Mouse (Mus musculus) adrenal gland, postnatal 14 days (tissue): ENCODE results near the gene Cpd. TPM values are rescaled to one million over a fixed set of nuclear protein-coding genes. Genes with fewer than 3 reads are reported as not detected.
A peak's percentile ranks its signal among the peaks of the same experiment; 100 is the strongest.

Source experiments
- DNase-seq: peaks from one replicate; pipeline ENCODE4 v3.0.0; 2021; ENCODE audit warnings: mixed read lengths
- long read RNA-seq, 2 experiments: library from polyadenylated mRNA; stranded (forward); transcript quantifications; one replicate each; pipeline ENCODE4 v2.0.0; 2021
- total RNA-seq: library from RNA; stranded (reverse); gene quantifications from 2 replicates; pipeline ENCODE4 v1.2.3, GENCODE M21; 2021

Cpd gene
- 43.5 and 45.8 TPM in 2 replicates for total RNA-seq
- long read RNA-seq, experiment 1, full-length matches to known transcripts, result 2 of 8 reads
- long read RNA-seq, experiment 1, partial matches to known transcripts, result 4 of 8 reads
- long read RNA-seq, experiment 1, other reads (novel, unspliced or antisense), result 2 of 8 reads
- long read RNA-seq, experiment 2, full-length matches to known transcripts, result 5 of 7 reads
- long read RNA-seq, experiment 2, partial matches to known transcripts, result 1 of 7 reads
- long read RNA-seq, experiment 2, other reads (novel, unspliced or antisense), result 1 of 7 reads

DNA sequence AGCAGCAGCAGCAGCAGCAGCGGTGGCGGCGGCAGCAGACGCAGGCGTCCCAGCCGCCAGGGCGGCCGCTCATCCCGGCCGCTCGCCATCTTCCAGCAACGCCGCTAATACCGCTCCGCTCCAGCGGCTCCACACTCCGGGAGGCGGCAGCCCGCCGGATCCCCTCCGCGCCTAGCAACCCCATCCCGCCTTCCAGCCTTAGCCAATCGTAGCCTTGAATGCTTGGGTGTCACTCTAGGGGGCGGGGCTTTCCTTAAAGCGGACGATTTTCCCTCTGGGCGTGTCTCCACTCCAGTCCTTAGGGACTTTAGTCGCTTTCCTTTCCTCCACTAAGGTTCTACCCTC, at the start of gene Cpd:
Gene Cpd (minus strand): TSS at position 141 of the 345 bp plus-strand sequence.
- peak; percentile 98 for DNase-seq

DNA sequence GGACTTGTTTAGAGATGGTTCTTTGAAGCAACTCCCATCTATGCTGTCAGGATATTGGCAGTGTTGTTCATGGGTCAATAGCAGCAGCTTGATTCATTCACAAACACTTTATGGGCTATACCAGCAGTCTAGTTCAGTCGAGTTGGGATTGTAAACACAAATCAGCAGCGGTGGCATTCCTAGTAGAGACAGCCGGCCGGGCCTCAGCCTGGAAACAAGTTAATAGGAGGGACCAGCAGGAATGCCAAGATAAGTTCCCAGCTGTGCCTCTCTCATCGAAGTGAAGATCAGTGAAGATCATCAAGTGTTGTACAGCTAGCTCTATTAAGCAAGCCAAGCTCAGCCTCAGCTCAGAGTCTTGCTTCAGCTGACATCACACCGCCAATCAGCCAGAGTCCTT, 49.5 kb upstream of the Cpd start:
- DNase-seq, result no peak

DNA sequence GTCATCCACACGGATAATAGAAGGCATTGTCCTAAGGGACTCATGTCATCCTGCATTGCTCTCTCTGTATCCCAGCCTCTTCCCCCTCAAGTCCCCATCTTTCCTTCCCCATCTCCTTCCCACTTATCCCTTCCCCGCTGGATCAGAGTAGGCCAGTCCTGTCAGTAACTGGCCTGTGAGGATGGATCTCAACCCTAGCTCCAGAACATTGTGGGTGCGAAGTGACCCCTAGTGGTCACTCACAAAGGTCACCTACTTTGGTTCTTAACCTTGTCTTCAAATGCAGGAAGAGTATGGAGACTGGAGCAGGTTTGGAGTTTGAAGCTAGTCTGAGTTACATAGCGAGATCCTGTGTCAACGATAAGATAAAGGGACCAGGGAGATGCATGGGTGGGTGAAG, 47.4 kb upstream of the Cpd start:
- peak; percentile 70 for DNase-seq

DNA sequence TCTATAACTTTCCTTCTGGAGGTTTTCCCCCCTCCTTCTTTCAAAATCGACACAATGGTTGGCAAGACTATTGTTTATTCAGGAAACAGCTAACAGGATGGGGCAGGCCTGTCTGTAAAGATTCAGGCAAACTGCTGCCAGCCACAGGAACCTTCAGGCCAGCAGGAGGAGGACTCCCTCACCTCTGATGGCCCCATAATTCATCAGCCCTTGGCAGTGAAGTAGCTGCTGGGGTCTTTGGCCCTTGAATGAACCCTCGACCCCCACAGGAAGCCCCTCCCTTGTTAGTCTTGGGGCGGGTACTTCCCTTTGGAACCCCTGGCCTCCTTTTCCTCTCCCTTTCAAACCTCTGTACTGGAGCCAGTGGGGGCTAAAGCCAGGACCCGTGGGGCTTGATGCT, 46.8 kb upstream of the Cpd start:
- DNase-seq, result peak; percentile 57

DNA sequence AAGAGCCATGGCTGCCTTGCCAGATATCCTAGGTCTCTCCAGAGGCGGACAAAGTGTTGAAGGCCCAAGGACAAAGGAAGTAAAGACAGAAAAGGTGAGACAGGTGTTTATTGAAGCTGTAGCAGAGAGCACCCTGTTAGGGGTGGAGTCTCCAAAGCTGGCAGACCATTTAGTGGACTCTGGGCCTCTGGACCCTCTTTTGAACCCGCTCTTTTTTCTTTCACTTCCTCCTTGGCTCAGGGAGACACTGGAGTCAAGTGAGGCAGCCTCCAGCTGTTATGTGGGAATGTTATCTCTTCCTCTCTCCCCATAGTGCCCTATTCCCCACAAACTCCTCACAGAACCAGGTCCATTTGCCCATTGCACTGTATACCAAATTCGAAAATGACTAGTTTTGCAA, 46.2 kb upstream of the Cpd start:
- no peak for DNase-seq

DNA sequence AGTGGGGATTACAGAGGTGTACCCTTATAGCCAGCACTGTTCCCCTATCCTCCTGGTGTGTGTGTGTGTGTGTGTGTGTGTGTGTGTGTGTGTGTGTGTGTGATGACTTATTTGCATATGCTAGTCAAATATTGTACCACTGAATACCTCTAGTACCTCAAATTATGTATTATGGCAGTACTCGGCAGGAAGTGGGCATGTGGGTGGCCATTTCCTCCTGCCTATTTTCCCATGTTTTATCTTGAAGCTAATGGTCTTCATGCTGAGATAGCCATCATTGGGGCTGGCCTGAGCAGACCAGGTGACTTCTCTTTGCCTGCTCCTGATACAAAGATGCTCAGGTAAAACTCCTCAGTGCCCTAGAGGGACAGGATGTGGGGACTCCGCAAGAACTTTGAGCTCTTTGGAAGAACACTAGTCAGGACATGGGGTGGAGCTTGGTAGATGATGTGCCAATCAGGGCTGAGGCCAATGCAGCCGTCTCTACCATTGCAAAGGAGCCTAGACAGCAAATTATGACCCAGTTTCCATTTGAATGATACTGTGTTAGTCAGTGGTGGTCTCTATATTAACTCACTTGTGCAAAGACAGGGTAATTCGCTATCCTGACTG, 45.0 kb upstream of the Cpd start:
- DNase-seq, result no peak

DNA sequence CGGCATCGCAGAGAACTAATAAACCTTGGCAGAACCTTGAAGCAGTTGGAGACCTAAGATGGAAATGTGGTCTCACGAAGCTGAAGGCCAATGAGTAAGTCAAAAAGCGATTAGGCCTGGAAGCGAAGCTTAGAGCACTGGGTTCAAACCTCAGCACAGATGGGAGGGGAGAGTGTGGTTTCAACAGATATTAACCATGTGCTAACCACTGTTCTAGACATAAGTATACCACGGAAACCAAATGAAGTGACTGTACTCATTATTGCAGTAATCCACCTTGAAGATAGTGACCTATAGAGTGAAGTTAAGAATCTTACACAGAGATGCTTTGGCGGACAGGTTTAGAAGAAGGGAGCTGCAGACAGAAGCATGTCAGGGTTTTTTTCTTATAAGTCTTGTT, 44.4 kb upstream of the Cpd start:
- no peak for DNase-seq

DNA sequence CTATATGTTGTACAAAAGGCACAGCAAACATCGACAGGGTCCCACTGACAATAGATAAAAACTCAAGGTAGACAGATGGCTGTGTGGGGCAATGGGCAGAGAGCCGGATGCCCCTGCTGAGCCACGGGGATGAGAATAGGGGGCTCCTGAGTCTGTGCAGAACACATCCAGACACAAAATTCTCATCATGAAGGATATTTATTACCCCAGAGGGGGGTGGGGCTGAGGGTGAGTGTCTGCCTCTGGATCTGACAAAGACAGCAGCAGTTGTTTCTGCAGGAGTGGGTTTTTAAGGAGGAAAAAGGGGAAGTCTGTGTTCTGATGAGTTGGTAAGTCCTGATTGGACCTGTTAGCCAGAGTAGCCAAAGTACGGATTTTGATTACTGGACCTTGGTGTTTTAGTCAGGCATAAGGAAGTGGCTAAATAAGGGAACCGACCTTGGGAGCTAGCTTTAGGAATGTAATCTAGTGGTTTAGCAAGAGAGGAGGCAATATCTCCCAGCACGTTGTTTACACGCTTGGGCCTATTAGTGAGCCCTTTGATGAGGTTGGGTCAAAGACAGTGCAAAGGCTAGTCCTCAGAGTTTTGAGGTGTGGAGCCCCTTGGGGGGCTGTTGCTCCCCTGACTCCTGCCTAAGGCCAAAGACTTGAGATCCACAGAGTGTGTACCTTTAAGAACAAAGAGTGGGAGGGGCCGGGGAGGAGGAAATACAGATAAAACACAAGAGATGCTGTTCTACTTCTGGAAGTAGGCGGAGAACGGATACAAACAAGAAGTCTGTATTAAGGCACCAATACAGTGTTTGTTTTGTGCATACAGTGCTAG, 42.7 kb upstream of the Cpd start:
- DNase-seq, result peak; percentile 72

DNA sequence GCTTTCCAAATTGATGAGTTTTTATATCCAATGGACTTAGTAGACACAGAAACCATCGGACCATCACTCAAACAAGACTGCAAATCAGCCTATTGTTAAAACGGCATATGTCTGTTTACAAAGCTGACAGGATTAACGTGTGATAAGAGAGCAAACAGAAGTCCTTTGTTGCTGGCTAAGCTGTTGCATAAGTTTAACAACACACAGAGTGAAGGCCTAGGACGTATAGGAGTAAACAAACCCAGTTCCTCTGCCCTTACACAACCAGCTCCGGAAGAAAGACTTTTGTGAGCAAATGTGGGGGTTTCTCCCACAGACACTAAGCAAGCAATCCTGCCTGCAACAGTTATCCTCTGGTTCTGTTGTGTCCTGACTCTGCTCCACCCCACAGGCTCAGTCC, 37.6 kb upstream of the Cpd start:
- DNase-seq, result no peak

DNA sequence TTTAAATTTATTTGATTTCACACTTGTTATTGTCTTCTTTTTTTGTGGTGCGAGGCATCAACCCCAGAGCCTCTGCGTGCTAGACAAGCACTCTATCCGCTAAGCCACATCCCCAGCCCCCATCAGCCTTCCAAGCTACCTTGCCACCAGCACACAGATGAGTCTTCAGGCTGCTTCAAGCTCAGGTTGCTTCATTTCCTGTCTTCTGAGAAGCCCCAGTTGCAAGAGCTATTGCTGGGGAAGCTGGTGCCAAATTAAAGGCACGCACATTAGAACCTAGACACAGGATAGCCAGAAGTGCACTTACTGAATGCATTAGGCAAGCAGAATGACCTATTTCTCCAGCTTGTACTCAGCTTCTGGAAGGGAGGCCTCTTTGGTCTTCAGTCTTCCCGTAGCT, 33.0 kb upstream of the Cpd start:
- DNase-seq, result no peak

DNA sequence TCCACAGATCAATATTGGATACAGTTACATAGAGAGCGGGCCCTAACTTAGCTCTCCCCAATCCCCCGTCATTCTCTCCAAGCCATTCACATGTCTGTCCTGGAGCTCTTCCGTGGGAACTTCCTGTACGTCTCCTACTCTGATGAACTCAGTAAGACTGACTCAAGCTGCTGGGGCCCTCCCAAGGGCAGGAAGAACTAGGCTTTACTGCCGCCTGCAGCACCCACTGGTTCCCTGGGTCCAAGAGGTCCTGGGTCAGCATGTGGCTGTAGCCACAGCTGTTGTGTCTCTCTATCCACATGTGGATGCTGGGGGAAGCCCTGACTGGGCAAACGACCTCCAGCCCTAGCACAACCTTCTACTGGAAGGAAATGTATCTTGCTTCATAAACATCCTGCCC, 27.9 kb upstream of the Cpd start:
- DNase-seq, result no peak

DNA sequence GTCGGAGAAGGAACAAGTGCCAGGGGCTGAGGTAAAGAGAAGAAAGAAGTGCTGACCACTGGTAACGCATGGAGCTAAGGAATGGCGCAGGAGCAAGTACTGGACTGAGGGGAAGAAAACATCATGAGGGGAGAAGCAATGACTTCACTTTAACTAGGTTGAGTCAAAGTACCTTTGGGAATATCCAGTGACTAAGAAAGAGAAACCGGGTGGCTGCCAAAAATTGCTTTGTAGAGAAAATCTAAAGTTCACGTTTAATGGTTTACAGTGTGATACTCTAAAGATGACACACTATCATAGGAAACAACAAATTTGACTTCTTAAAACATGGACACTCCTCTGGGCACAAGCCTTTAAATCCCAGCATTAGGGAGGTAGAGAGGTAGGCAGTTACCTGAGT, 27.0 kb upstream of the Cpd start:
- no peak for DNase-seq

DNA sequence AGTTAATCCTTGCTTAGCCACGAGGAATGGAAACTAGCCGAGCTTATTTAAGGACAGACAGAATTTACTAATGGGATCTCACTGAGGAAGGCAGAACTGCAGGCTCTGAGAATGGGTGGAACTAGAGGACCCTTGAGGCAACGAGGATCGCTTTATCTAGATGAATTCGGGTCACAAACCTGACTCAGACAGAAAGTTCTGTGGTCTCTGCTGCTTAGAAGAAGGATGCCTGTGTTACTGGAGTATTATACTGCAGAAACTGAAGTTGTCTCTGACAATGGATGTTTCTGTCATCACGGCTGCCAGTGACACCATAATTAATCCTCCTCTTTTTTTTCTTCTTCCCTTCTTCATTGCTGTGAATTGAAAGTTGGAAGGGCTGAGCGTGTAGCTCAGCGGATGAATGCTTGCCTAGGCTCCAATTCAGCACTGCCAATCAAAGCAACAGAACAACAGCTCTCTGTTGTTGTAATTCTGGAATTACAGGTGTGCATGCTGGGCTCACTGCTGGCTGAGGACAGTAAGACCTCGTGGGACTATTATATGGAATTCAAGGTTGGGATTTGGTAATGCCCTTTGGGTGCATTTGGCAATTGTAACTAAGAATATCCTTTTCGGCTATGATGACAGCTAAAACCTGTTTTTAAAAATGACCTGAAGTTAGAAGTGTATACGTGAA, 25.9 kb upstream of the Cpd start:
- DNase-seq, result no peak

DNA sequence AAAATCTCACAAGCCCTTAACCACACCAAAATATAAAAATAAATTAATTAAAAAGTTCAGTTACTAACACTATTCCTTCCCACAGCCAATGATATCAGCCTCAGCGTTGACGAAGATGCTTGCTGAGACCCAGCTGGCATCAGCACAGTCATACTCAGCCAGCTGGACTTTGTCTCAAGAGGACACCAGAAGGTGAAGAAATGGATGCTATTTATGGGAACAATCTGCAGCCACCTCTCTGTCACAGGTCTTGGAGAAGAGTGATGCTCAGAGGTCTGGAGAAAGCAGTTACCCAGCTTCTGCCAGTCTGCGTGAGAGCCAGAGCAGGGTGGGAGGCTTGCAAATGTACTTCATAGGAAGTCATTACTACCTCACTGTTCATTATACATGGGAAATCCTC, 14.4 kb upstream of the Cpd start:
- DNase-seq, result no peak

DNA sequence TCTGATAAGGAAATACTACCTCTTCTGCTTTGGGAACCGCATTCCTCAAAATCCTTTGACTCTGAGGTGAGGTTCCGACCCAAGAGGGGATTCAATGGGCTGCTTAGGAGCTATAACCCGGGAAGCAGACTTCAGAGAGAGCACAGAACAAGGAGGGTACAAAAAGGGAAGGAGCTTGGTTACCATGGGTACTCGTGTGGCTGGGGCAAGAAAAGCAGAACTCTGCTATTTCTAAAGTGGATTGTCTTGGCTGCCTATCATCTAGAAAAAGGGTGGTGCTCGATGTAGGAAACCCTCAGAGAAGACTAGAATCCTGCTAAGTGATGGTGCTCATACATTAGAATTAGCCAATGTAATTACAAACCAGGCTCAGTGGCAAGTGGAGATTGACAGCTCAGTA, 12.4 kb upstream of the Cpd start:
- DNase-seq, result no peak

DNA sequence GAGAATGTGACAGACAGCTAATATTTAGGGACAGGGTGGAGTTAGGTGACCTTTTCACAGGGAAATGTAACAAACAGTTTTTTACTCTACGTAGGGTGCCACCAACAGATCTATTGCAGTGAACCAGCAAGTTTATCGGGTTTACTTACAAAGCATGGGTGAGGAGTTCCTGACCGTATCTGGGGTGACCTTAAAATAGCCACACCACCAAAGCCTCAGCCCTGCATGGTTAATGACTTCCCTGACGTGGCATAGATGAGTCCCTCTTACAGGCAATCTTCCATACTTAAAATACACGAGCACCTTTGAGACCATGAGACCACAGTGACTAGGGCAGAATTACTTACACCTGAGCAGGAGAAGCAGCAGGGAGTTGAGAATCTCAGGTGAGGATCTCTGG, 12.0 kb upstream of the Cpd start:
- no peak for DNase-seq

DNA sequence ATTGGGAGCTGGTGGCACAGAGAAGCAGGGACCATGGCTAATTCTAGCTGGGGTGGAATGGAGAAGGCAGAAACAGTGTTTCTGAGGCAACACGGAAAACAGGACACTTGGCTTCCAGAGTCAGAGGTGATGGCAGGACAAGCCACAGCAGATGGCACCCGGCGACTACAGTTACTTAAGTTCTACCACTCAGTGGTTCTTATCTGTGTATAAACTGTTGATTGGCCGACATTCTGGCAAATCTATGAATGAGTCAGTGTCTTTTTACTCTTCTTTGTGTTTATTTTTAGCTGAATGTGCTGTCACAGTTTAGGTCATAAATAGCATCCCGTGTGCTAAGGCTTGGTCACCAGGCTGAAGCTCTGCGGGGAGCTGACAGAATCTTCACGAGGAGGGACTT, 10.3 kb upstream of the Cpd start:
- DNase-seq, result peak; percentile 40

DNA sequence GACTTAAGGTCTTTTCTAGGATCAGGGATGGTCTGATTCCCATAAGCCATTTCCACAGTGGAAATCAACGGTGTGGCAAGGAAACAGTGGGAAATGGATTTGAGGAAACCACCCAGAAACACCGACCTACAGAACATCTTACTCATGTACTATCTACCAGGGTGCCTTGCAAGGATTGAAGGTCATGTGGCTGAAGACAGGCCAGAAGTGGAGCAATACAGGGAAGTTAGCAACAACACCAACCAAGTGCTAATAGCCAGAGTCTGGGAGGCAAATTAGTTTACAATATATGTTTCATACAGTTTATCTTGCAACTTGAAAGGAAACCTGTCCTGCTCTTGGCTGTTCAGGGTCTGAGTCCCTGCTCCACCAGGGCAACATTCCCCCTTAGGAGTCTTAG, 9.8 kb upstream of the Cpd start:
- peak; percentile 17 for DNase-seq

DNA sequence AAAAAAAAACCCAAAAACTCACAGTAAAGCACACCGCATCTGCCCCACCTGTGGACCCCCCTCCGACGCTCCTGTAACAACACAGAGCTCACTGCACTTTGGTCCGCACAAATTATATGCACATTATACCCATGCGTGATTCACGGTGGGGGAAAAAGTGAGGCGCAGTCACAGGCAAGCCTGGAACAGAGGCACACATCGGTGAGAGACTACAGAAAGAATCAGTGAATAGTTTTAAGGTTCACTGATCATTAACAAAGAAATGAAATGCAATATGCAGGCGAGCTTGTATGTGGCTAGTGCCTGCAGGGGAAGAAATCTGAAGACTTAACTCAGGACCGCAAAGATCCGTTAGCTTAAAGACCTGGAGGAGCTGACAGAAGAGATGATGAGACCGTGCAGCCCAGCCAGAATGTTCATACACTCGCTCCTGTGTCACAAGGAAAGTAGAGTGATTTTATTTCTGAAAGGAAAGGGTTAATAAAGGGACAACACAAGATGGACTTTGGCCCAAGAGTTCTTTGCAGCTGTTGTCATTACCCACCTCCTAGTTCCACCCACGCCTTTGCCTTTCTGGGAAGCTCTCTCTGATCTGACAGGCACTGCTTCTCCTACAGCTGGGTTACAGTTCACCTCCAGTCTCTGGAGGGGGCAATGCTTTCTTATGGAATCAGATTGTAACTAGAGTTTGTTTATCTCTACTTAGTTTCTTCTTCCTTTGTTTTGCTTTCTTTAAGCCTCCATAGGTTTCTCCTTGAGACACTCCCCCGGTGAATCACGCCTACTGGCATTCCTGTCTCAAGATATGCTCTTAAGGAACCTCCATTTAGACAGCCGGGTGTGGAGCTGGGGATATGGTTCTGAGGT, 7.9 kb upstream of the Cpd start:
- no peak for DNase-seq

DNA sequence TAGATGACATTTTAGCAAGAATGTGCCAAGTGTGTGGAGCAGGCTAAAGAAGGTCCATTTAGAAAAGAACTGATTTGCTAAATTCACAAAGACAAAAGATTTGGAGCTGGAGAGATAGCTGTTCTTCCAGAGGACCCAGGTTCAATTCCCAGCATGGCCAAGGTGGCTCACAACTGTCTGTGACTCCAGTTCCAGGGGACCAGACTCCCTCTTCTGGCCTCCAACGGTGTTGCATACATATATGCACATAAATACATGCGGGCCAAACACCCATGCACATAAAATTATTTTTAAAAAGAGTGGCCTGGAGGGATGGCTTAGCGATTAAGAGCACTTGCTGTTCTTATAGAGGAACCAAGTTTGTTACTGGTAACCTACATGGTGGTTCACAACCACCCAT, 4.7 kb upstream of the Cpd start:
- no peak for DNase-seq

DNA sequence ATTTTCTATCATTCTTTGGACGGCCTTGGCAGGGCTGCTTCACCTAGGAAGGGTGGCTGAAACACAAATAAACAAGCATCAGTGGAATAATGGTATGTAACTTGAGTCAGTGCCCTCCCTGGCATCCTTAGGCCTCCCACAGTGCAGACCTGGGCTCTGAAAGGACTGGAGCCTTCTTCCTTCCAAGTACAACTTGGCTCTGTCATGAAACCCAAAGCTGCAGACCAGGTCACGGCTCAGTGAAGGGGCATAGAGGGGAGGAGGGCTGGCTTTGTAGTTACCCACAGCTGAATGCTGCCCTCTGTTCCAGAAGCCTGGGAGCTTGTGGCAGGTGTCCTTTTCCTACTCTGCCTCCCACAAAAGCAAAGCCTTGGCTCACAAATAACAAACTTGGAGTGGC, 2.8 kb upstream of the Cpd start:
- DNase-seq, result no peak

DNA sequence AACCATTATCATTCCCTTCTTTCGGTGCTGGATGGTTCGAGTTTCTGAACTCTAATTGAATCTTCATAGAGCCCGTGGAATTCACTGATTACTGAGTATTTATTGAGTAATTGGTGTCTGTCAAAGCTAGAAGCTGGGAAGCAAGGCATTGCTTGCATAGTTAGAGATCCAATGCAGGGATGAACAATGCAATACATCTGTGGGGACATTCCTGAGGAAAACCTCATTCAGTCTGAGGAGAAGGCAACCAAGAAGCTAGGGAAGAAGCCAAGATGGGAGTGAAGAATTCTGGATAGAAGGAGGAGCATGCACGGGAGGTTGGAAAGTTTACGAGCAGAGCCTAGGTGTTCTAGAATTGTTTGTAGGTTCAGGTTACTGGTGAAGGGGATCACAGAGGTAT, 1.3 kb upstream of the Cpd start:
- no peak for DNase-seq
